In genomic region chr9:89793018-89793417, GRCm38 (mm10) we compare ENCODE assay signal across 9 mouse cellular contexts. TPM values are rescaled to one million over a fixed set of nuclear protein-coding genes. Genes with fewer than 3 reads are reported as not detected.
DNase-seq lines count a peak whose midpoint lies in the region; ATAC-seq and TF ChIP-seq lines count a peak whose summit lies in the region.
"Had no signal": no experiment of that assay in that cellular context is flagged by ENCODE, and none has a peak within 500 bp of the region (broad histone marks: within the 10 kb centered on the region; RNA-seq: fewer than 3 reads in every experiment).

No protein-coding gene starts in this region.

- H3K9me3 ChIP-seq in forebrain, embryonic 11.5 days (ENCODE audit: control insufficient read depth, low read length), result no peaks in the 10 kb centered on the region
- H3K9me3 ChIP-seq in hindbrain, postnatal 0 days (ENCODE audit: low read length), result no peaks in the 10 kb centered on the region
- H3K9me3 ChIP-seq: megakaryocyte, embryonic 14.5 days had no signal

- TF ChIP-seq POLR2A in bone marrow, adult 2 months (IDR thresholded peaks at IDR 0.05; ENCODE audit: borderline replicate concordance, control insufficient read depth, low read depth, low read length), result no peak

- H3K9ac ChIP-seq in forebrain, embryonic 11.5 days (ENCODE audit: low read length), result no peak overlapping the region
- no peak overlapping the region for H3K9ac ChIP-seq in hindbrain, postnatal 0 days (replicated peaks; ENCODE audit: low read length)

- ATAC-seq in cerebellum, adult (ENCODE audit: insufficient number of reproducible peaks, low FRiP score, low TSS enrichment), result no peak
- ATAC-seq in forebrain, embryonic 11.5 days (replicated peaks; ENCODE audit: low FRiP score), result peak; percentile 67
- 0 out of 2 replicates have a peak, but pooled peaks have one; percentile 45 for ATAC-seq in hindbrain, postnatal 0 days
- ATAC-seq in monocyte, adult 5-6 weeks (replicated peaks; ENCODE audit: insufficient number of reproducible peaks, low FRiP score, low TSS enrichment, poor library complexity, severe bottlenecking), result 0 out of 2 replicates have a peak, but pooled peaks have one; percentile 62

- H3K4me2 ChIP-seq in forebrain, embryonic 11.5 days (ENCODE audit: low read depth, low read length, severe bottlenecking), result no peak overlapping the region
- no peak overlapping the region for H3K4me2 ChIP-seq in hindbrain, postnatal 0 days (ENCODE audit: low read depth, low read length)

- no peaks in the 10 kb centered on the region for H3K27me3 ChIP-seq in forebrain, embryonic 11.5 days (ENCODE audit: control insufficient read depth, insufficient read depth, low read length)
- no peaks in the 10 kb centered on the region for H3K27me3 ChIP-seq in hindbrain, postnatal 0 days (ENCODE audit: insufficient read depth, low read length)

- peaks cover 1% of the 10 kb centered on the region; the same call in 1 of the 2 replicates for H3K4me1 ChIP-seq in bone marrow, adult 2 months (ENCODE audit: control insufficient read depth, insufficient read depth, low read length)
- H3K4me1 ChIP-seq in forebrain, embryonic 11.5 days (replicated peaks; ENCODE audit: control insufficient read depth, insufficient read depth, low read length), result no peaks in the 10 kb centered on the region
- H3K4me1 ChIP-seq in hindbrain, postnatal 0 days (ENCODE audit: insufficient read depth, low read length), result no peaks in the 10 kb centered on the region
- H3K4me1 ChIP-seq: megakaryocyte, embryonic 14.5 days had no signal

- 5% methylated on average over 6 of the region's 6 CpGs for WGBS in bone marrow, adult 2 months
- WGBS in forebrain, embryonic 11.5 days, result 8% methylated on average over 6 of the region's 6 CpGs
- WGBS in hindbrain, postnatal 0 days, result 8% methylated on average over 6 of the region's 6 CpGs

- H3K36me3 ChIP-seq in forebrain, embryonic 11.5 days (ENCODE audit: control insufficient read depth, insufficient read depth, low read length), result no peaks in the 10 kb centered on the region
- no peaks in the 10 kb centered on the region for H3K36me3 ChIP-seq in hindbrain, postnatal 0 days (ENCODE audit: insufficient read depth, low read length)

- no peak overlapping the region for H3K4me3 ChIP-seq in bone marrow, adult 2 months (replicated peaks; ENCODE audit: control insufficient read depth, low read depth, low read length)
- H3K4me3 ChIP-seq in forebrain, embryonic 11.5 days (ENCODE audit: low read depth, low read length), result no peak overlapping the region
- H3K4me3 ChIP-seq in hindbrain, postnatal 0 days (ENCODE audit: low read length), result no peak overlapping the region
- H3K4me3 ChIP-seq: megakaryocyte, embryonic 14.5 days had no signal

- intact Hi-C loops in left cerebral cortex, postnatal 36 days (cut with DNase I), result loop anchor here (2.0 to 10.0 kb wide), 3 partner anchors 36 to 88 kb away; partner anchors contain the start of genes Ankrd34c and Tmed3

- H3K27ac ChIP-seq in bone marrow, adult 2 months (ENCODE audit: control insufficient read depth, insufficient read depth, low read depth, low read length, poor library complexity), result no peak overlapping the region
- no peak overlapping the region for H3K27ac ChIP-seq in forebrain, embryonic 11.5 days (ENCODE audit: low read depth, low read length)
- no peak overlapping the region for H3K27ac ChIP-seq in hindbrain, postnatal 0 days

- peak; percentile 26 for DNase-seq in cerebellum, adult 11 months
- DNase-seq in forebrain, embryonic 11.5 days (ENCODE audit: low spot score), result peak; percentile 81
- peak; percentile 89 for DNase-seq in hindbrain, postnatal 0 days (ENCODE audit: low spot score)
- DNase-seq in left cerebral cortex, postnatal 36 days (ENCODE audit: low spot score in 2 of 2), result peak; percentile 55 to 73
- DNase-seq in spleen, postnatal 4 days (ENCODE audit: low spot score in 2 of 2), result peak; percentile 53 to 84

- TF ChIP-seq CTCF in bone marrow, adult 2 months (IDR thresholded peaks at IDR 0.05; ENCODE audit: control insufficient read depth, insufficient read depth, low read length), result peak; percentile 81
- peak; percentile 95 for TF ChIP-seq CTCF in hindbrain, postnatal 0 days (IDR thresholded peaks at IDR 0.05; ENCODE audit: low read depth)

RNA-seq across cellular contexts. Expression of gene Ankrd34c, which starts 54.7 kb away (rescaled TPM):
- polyA plus RNA-seq in bone marrow, adult 2 months (2011; ENCODE audit: insufficient read depth, insufficient read length, low replicate concordance, missing spikeins), result not detected in 2 replicates
- not detected in 2 replicates for polyA plus RNA-seq in forebrain, embryonic 11.5 days (2014; fragmentation: Nextera tagmentation; extraction: Ambion mirVana)
- 1.8 and 2.8 TPM in 2 replicates for total RNA-seq in hindbrain, postnatal 0 days (2014; rRNA removed)
- 1.3 and 1.4 TPM in 2 replicates for polyA plus RNA-seq in hindbrain, postnatal 0 days (2015; fragmentation: Nextera tagmentation; extraction: Ambion mirVana)
- total RNA-seq in left cerebral cortex, postnatal 36 days (2021), result 10 to 100 TPM; 11.2 to 12.7 TPM
- not detected in 3 replicates for total RNA-seq in monocyte, adult 5-6 weeks (2017)

Comparison
In these comparisons a context has a peak if more than half of its experiments do, and no peak if none do; other contexts are left out.
1. DNase-seq: peak in every context shown above with its lines; median percentile 89 in hindbrain, postnatal 0 days; 81 in forebrain, embryonic 11.5 days; 68 in spleen, postnatal 4 days; 64 in left cerebral cortex, postnatal 36 days; 26 in cerebellum, adult 11 months.